In genomic region chr14:72533862-72534261, GRCm38 (mm10) we compare ENCODE assay signal across 30 mouse cellular contexts. TPM values are rescaled to one million over a fixed set of nuclear protein-coding genes. Genes with fewer than 3 reads are reported as not detected.
DNase-seq lines count a peak whose midpoint lies in the region; ATAC-seq and TF ChIP-seq lines count a peak whose summit lies in the region.
"Had no signal": no experiment of that assay in that cellular context is flagged by ENCODE, and none has a peak within 500 bp of the region (broad histone marks: within the 10 kb centered on the region; RNA-seq: fewer than 3 reads in every experiment).

No protein-coding gene starts in this region.

- peak; percentile 57; the same call in 1 of the 2 replicates for ATAC-seq in intestine, embryonic 16.5 days
- no peak for ATAC-seq in intestine, embryonic 15.5 days
- ATAC-seq in kidney, embryonic 16.5 days (ENCODE audit: low FRiP score, low TSS enrichment), result peak; percentile 64; the same call in 1 of the 2 replicates
- no peak for ATAC-seq in inflammation-experienced regulatory T-cells, adult 6 months
- ATAC-seq: forebrain, embryonic 15.5 days had no signal

- no peak overlapping the region for H3K4me3 ChIP-seq in intestine, embryonic 16.5 days (ENCODE audit: low read length)
- H3K4me3 ChIP-seq in intestine, embryonic 15.5 days (replicated peaks), result no peak overlapping the region
- H3K4me3 ChIP-seq in kidney, embryonic 16.5 days (ENCODE audit: low read length), result no peak overlapping the region
- H3K4me3 ChIP-seq in layer of hippocampus, adult 2 months, result no peak overlapping the region
- H3K4me3 ChIP-seq: embryonic facial prominence, embryonic 15.5 days; forebrain, embryonic 15.5 days; heart, embryonic 12.5 days; limb, embryonic 15.5 days; neural tube, embryonic 13.5 days had no signal

- no peaks in the 10 kb centered on the region for H3K9me3 ChIP-seq in intestine, embryonic 16.5 days (ENCODE audit: control insufficient read depth, low read length)
- H3K9me3 ChIP-seq in intestine, embryonic 15.5 days, result no peaks in the 10 kb centered on the region
- no peaks in the 10 kb centered on the region for H3K9me3 ChIP-seq in kidney, embryonic 16.5 days (ENCODE audit: low read length)
- H3K9me3 ChIP-seq: embryonic facial prominence, embryonic 15.5 days; forebrain, embryonic 15.5 days; heart, embryonic 12.5 days; limb, embryonic 15.5 days; neural tube, embryonic 13.5 days had no signal

- no peaks in the 10 kb centered on the region for H3K36me3 ChIP-seq in intestine, embryonic 16.5 days (ENCODE audit: control insufficient read depth, insufficient read depth, low read length)
- no peaks in the 10 kb centered on the region for H3K36me3 ChIP-seq in intestine, embryonic 15.5 days
- no peaks in the 10 kb centered on the region for H3K36me3 ChIP-seq in kidney, embryonic 16.5 days (ENCODE audit: insufficient read depth, low read length)
- H3K36me3 ChIP-seq: embryonic facial prominence, embryonic 15.5 days had no signal

- DNase-seq in kidney, adult 18-20 months, result peak; percentile 72
- DNase-seq in kidney, postnatal 4 days, result peak; percentile 38 to 66
- no peak for DNase-seq in layer of hippocampus, adult 2 months (ENCODE audit: low spot score in 2 of 2)
- no peak for DNase-seq in frontal cortex, postnatal 10 days (ENCODE audit: low spot score in 2 of 2)
- DNase-seq: adrenal gland, postnatal 36 days; cerebellum, adult 9-11 months; gastrocnemius, postnatal 14 days; heart, adult 11 months; heart, postnatal 10 days; layer of hippocampus, postnatal 36 days; lung, adult 2 months; midbrain, embryonic 14.5 days; right cerebral cortex, adult 18-20 months; right cerebral cortex, postnatal 4 days; thymus, postnatal 14 days had no signal

- no peak overlapping the region for H3K9ac ChIP-seq in intestine, embryonic 16.5 days (ENCODE audit: low read depth, low read length)
- H3K9ac ChIP-seq in intestine, embryonic 15.5 days, result no peak overlapping the region
- no peak overlapping the region for H3K9ac ChIP-seq in kidney, embryonic 16.5 days (replicated peaks; ENCODE audit: low read length)
- H3K9ac ChIP-seq: embryonic facial prominence, embryonic 15.5 days; forebrain, embryonic 15.5 days; heart, embryonic 12.5 days; limb, embryonic 15.5 days; neural tube, embryonic 13.5 days had no signal

- 65% methylated on average over 7 of the region's 7 CpGs for WGBS in intestine, embryonic 16.5 days
- WGBS in intestine, embryonic 15.5 days, result 67% methylated on average over 7 of the region's 7 CpGs
- WGBS in kidney, embryonic 16.5 days, result 58% methylated on average over 7 of the region's 7 CpGs

- H3K4me1 ChIP-seq in intestine, embryonic 16.5 days (ENCODE audit: control insufficient read depth, insufficient read depth, low read length), result peaks cover 7% of the 10 kb centered on the region
- peaks cover 13% of the 10 kb centered on the region for H3K4me1 ChIP-seq in intestine, embryonic 15.5 days (replicated peaks)
- peaks cover 7% of the 10 kb centered on the region for H3K4me1 ChIP-seq in kidney, embryonic 16.5 days (ENCODE audit: insufficient read depth, low read length)

- no peak overlapping the region for H3K27ac ChIP-seq in intestine, embryonic 16.5 days (ENCODE audit: low read length)
- no peak overlapping the region for H3K27ac ChIP-seq in intestine, embryonic 15.5 days
- H3K27ac ChIP-seq in kidney, embryonic 16.5 days (ENCODE audit: low read length), result no peak overlapping the region
- H3K27ac ChIP-seq in layer of hippocampus, adult 2 months, result no peak overlapping the region
- H3K27ac ChIP-seq: embryonic facial prominence, embryonic 15.5 days; forebrain, embryonic 15.5 days; limb, embryonic 15.5 days; neural tube, embryonic 13.5 days had no signal

- peaks cover 17% of the 10 kb centered on the region for H3K27me3 ChIP-seq in intestine, embryonic 16.5 days (replicated peaks; ENCODE audit: control insufficient read depth, insufficient read depth, low read length)
- H3K27me3 ChIP-seq in intestine, embryonic 15.5 days (replicated peaks), result peaks cover 25% of the 10 kb centered on the region
- H3K27me3 ChIP-seq in kidney, embryonic 16.5 days (ENCODE audit: insufficient read depth, low read length), result peaks cover 26% of the 10 kb centered on the region

- TF ChIP-seq CTCF in layer of hippocampus, adult 2 months (conservative IDR thresholded peaks at IDR 0.05), result no peak

- H3K4me2 ChIP-seq in intestine, embryonic 16.5 days (ENCODE audit: low read depth, low read length), result no peak overlapping the region
- no peak overlapping the region for H3K4me2 ChIP-seq in intestine, embryonic 15.5 days (replicated peaks)
- no peak overlapping the region for H3K4me2 ChIP-seq in kidney, embryonic 16.5 days (replicated peaks; ENCODE audit: low read depth, low read length)
- H3K4me2 ChIP-seq: embryonic facial prominence, embryonic 15.5 days; forebrain, embryonic 15.5 days; heart, embryonic 12.5 days; limb, embryonic 15.5 days had no signal

RNA-seq across cellular contexts. Expression of gene Gm9195, which starts 42.2 kb away (rescaled TPM):
- not detected in 2 replicates for polyA plus RNA-seq in intestine, embryonic 16.5 days (2015; fragmentation: Nextera tagmentation; extraction: Ambion mirVana)
- not detected in 2 replicates for polyA plus RNA-seq in intestine, embryonic 15.5 days (2015; fragmentation: Nextera tagmentation; extraction: Ambion mirVana)
- not detected in 2 replicates for polyA plus RNA-seq in kidney, embryonic 16.5 days (2015; fragmentation: Nextera tagmentation; extraction: Ambion mirVana)
- total RNA-seq in layer of hippocampus, adult 2 months (2021), result not detected
- polyA plus RNA-seq in inflammation-experienced regulatory T-cells, adult 6 months (2017; shearing (Covaris generic)), result not detected
- total RNA-seq: adrenal gland, postnatal 36 days; common myeloid progenitor, adult 5-6 weeks; gastrocnemius, postnatal 14 days; heart, postnatal 10 days; layer of hippocampus, adult 8-10 months; layer of hippocampus, postnatal 36 days; left cerebral cortex, postnatal 14 days; megakaryocyte, adult 5-6 weeks had no signal
- polyA plus RNA-seq: embryonic facial prominence, embryonic 15.5 days; forebrain, embryonic 15.5 days; heart, embryonic 12.5 days; hindbrain, embryonic 11.5 days; limb, embryonic 15.5 days; lung, adult 2 months; midbrain, embryonic 14.5 days; neural tube, embryonic 13.5 days; stomach, embryonic 14.5 days had no signal

Comparison
In these comparisons a context has a peak if more than half of its experiments do, and no peak if none do; other contexts are left out.
1. ATAC-seq: peak in intestine, embryonic 16.5 days (single experiment) and kidney, embryonic 16.5 days (single experiment); none in intestine, embryonic 15.5 days (single experiment) and inflammation-experienced regulatory T-cells, adult 6 months (single experiment).
2. DNase-seq: peak in kidney, adult 18-20 months (single experiment) and kidney, postnatal 4 days (2 of 2); none in layer of hippocampus, adult 2 months (0 of 2) and frontal cortex, postnatal 10 days (0 of 2).